Mouse (Mus musculus): Measurements from ENCODE around the gene Pgam2. TPM values are rescaled to one million over a fixed set of nuclear protein-coding genes. Genes with fewer than 3 reads are reported as not detected.

Pgam2 gene
- total and polyA plus RNA-seq, 2 experiments from 2014 or later: 2.0 to 2.8 TPM

GRCm38 (mm10) chr11:5835057-5835456 is 31.5 kb upstream of the Pgam2 start:
- no peak for TF ChIP-seq CTCF (IDR thresholded peaks at IDR 0.05; ENCODE audit: low read depth)
- H3K4me1 ChIP-seq (ENCODE audit: insufficient read depth, low read length): no peaks in the 10 kb centered on the region
- H3K9ac ChIP-seq (replicated peaks; ENCODE audit: low read length): no peak overlapping the region
- DNase-seq (ENCODE audit: low spot score) (no peak), ATAC-seq (no peak)
- no peaks in the 10 kb centered on the region for H3K27me3 ChIP-seq (ENCODE audit: insufficient read depth, low read length)
- H3K27ac ChIP-seq: no peak overlapping the region
- 86% methylated on average over 7 of the region's 7 CpGs for WGBS
- peaks cover 14% of the 10 kb centered on the region for H3K36me3 ChIP-seq (ENCODE audit: insufficient read depth, low read length)
- no peak overlapping the region for H3K4me3 ChIP-seq (ENCODE audit: low read length)
- H3K9me3 ChIP-seq (ENCODE audit: low read length): no peaks in the 10 kb centered on the region
- H3K4me2 ChIP-seq (ENCODE audit: low read depth, low read length): no peak overlapping the region

GRCm38 (mm10) chr11:5834506-5834905 is 31.0 kb upstream of the Pgam2 start:
- H3K27ac ChIP-seq: no peak overlapping the region
- no peak for DNase-seq (ENCODE audit: low spot score)
- no peak overlapping the region for H3K4me3 ChIP-seq (ENCODE audit: low read length)
- H3K4me1 ChIP-seq (ENCODE audit: insufficient read depth, low read length): no peaks in the 10 kb centered on the region
- no peak for TF ChIP-seq CTCF (IDR thresholded peaks at IDR 0.05; ENCODE audit: low read depth)
- ATAC-seq: no peak
- no peak overlapping the region for H3K4me2 ChIP-seq (ENCODE audit: low read depth, low read length)
- H3K36me3 ChIP-seq (ENCODE audit: insufficient read depth, low read length): peaks cover 17% of the 10 kb centered on the region
- H3K9me3 ChIP-seq (ENCODE audit: low read length): no peaks in the 10 kb centered on the region
- H3K9ac ChIP-seq (replicated peaks; ENCODE audit: low read length): no peak overlapping the region
- 90% methylated on average over 9 of the region's 9 CpGs for WGBS
- H3K27me3 ChIP-seq (ENCODE audit: insufficient read depth, low read length): no peaks in the 10 kb centered on the region

GRCm38 (mm10) chr11:5829327-5829726 is 25.8 kb upstream of the Pgam2 start:
- H3K27me3 ChIP-seq (ENCODE audit: insufficient read depth, low read length): no peaks in the 10 kb centered on the region
- no peak overlapping the region for H3K4me2 ChIP-seq (ENCODE audit: low read depth, low read length)
- H3K4me1 ChIP-seq (ENCODE audit: insufficient read depth, low read length): no peaks in the 10 kb centered on the region
- ATAC-seq: no peak
- no peak overlapping the region for H3K4me3 ChIP-seq (ENCODE audit: low read length)
- 94% methylated on average over 12 of the region's 12 CpGs for WGBS
- no peaks in the 10 kb centered on the region for H3K9me3 ChIP-seq (ENCODE audit: low read length)
- TF ChIP-seq CTCF (IDR thresholded peaks at IDR 0.05; ENCODE audit: low read depth): no peak
- DNase-seq (ENCODE audit: low spot score): no peak
- peaks cover 32% of the 10 kb centered on the region for H3K36me3 ChIP-seq (ENCODE audit: insufficient read depth, low read length)
- no peak overlapping the region for H3K27ac ChIP-seq
- H3K9ac ChIP-seq (replicated peaks; ENCODE audit: low read length): no peak overlapping the region

- no peak overlapping the region for H3K4me3 ChIP-seq (ENCODE audit: low read length)
- no peaks in the 10 kb centered on the region for H3K9me3 ChIP-seq (ENCODE audit: low read length)
- DNase-seq (ENCODE audit: low spot score) (no peak), ATAC-seq (no peak)
- no peak overlapping the region for H3K9ac ChIP-seq (replicated peaks; ENCODE audit: low read length)
- H3K27me3 ChIP-seq (ENCODE audit: insufficient read depth, low read length): no peaks in the 10 kb centered on the region
- TF ChIP-seq CTCF (IDR thresholded peaks at IDR 0.05; ENCODE audit: low read depth): no peak
- H3K4me2 ChIP-seq (ENCODE audit: low read depth, low read length): no peak overlapping the region
- WGBS: 90% methylated on average over 11 of the region's 11 CpGs
- no peak overlapping the region for H3K27ac ChIP-seq
- peaks cover 32% of the 10 kb centered on the region for H3K36me3 ChIP-seq (ENCODE audit: insufficient read depth, low read length)
- no peaks in the 10 kb centered on the region for H3K4me1 ChIP-seq (ENCODE audit: insufficient read depth, low read length)
These were observed 25.1 kb upstream of the Pgam2 start for GRCm38 (mm10) chr11:5828509-5829191.

- H3K4me1 ChIP-seq (ENCODE audit: insufficient read depth, low read length): no peaks in the 10 kb centered on the region
- H3K9ac ChIP-seq (replicated peaks; ENCODE audit: low read length): no peak overlapping the region
- DNase-seq (ENCODE audit: low spot score): no peak
- ATAC-seq: no peak
- no peak overlapping the region for H3K4me2 ChIP-seq (ENCODE audit: low read depth, low read length)
- H3K27ac ChIP-seq: no peak overlapping the region
- H3K4me3 ChIP-seq (ENCODE audit: low read length): no peak overlapping the region
- TF ChIP-seq CTCF (IDR thresholded peaks at IDR 0.05; ENCODE audit: low read depth): no peak
- no peaks in the 10 kb centered on the region for H3K9me3 ChIP-seq (ENCODE audit: low read length)
- 91% methylated on average over 5 of the region's 5 CpGs for WGBS
- H3K36me3 ChIP-seq (ENCODE audit: insufficient read depth, low read length): peaks cover 32% of the 10 kb centered on the region
- no peaks in the 10 kb centered on the region for H3K27me3 ChIP-seq (ENCODE audit: insufficient read depth, low read length)
These were observed 24.4 kb upstream of the Pgam2 start for GRCm38 (mm10) chr11:5827931-5828330.

GRCm38 (mm10) chr11:5825432-5825831 is 21.9 kb upstream of the Pgam2 start:
- peaks cover 18% of the 10 kb centered on the region for H3K36me3 ChIP-seq (ENCODE audit: insufficient read depth, low read length)
- H3K9me3 ChIP-seq (ENCODE audit: low read length): no peaks in the 10 kb centered on the region
- H3K4me2 ChIP-seq (ENCODE audit: low read depth, low read length): no peak overlapping the region
- H3K4me3 ChIP-seq (ENCODE audit: low read length): no peak overlapping the region
- no peaks in the 10 kb centered on the region for H3K27me3 ChIP-seq (ENCODE audit: insufficient read depth, low read length)
- DNase-seq (ENCODE audit: low spot score): no peak
- H3K27ac ChIP-seq: no peak overlapping the region
- TF ChIP-seq CTCF (IDR thresholded peaks at IDR 0.05; ENCODE audit: low read depth): no peak
- no peaks in the 10 kb centered on the region for H3K4me1 ChIP-seq (ENCODE audit: insufficient read depth, low read length)
- ATAC-seq: no peak
- H3K9ac ChIP-seq (replicated peaks; ENCODE audit: low read length): no peak overlapping the region

- Histone ChIP-seq H3K4me1 (ENCODE audit: insufficient read depth, low read length) (no peaks in the 10 kb centered on the region), H3K9me3 (ENCODE audit: low read length) (no peaks in the 10 kb centered on the region), H3K36me3 (ENCODE audit: insufficient read depth, low read length) (no peaks in the 10 kb centered on the region), H3K4me2 (ENCODE audit: low read depth, low read length) (no peak overlapping the region), H3K4me3 (ENCODE audit: low read length) (no peak overlapping the region), H3K27me3 (ENCODE audit: insufficient read depth, low read length) (no peaks in the 10 kb centered on the region), H3K27ac (no peak overlapping the region), H3K9ac (replicated peaks; ENCODE audit: low read length) (no peak overlapping the region)
- WGBS: 67% methylated on average over 2 of the region's 2 CpGs
- no peak for TF ChIP-seq CTCF (IDR thresholded peaks at IDR 0.05; ENCODE audit: low read depth)
- DNase-seq (ENCODE audit: low spot score): no peak
- no peak for ATAC-seq
These were observed 15.7 kb upstream of the Pgam2 start for GRCm38 (mm10) chr11:5819223-5819622.

Measured in hindbrain, postnatal 0 days (tissue).